Mouse (Mus musculus) forebrain, postnatal 0 days (tissue): Measurements from ENCODE around the gene Thrb. TPM values are rescaled to one million over a fixed set of nuclear protein-coding genes. Genes with fewer than 3 reads are reported as not detected.

Experiments used
- ATAC-seq: fragments of 200-750 bp; cut with Nextera tagmentation; 2 replicates; pipeline ENCODE4 v1.8.0; 2017; ENCODE audit warnings: mild to moderate bottlenecking, moderate library complexity
- DNase-seq: peaks from one replicate; pipeline ENCODE4 v3.0.0-alpha.2; 2015
- H3K27ac ChIP-seq: fragments of 300-500 bp; sonication (generic); 2 replicates; pipeline ENCODE4 v1.5.1; 2014; ENCODE audit warnings: low read depth, mild to moderate bottlenecking, antibody characterized with exemption, low read length, moderate library complexity, mixed read lengths
- H3K27me3 ChIP-seq: fragments of 300-500 bp; sonication (generic); 2 replicates; pipeline ENCODE4 v1.6.1; 2014; ENCODE audit warnings: mild to moderate bottlenecking, low read length, mixed read lengths; ENCODE audit not compliant: insufficient read depth
- H3K36me3 ChIP-seq: fragments of 300-500 bp; sonication (generic); 2 replicates; pipeline ENCODE4 v1.6.1; 2014; ENCODE audit warnings: mild to moderate bottlenecking, moderate library complexity; ENCODE audit not compliant: insufficient read depth
- H3K4me1 ChIP-seq: fragments of 300-500 bp; sonication (generic); 2 replicates; pipeline ENCODE4 v1.6.1; 2014; ENCODE audit warnings: antibody characterized with exemption; ENCODE audit not compliant: insufficient read depth
- H3K4me2 ChIP-seq: fragments of 300-500 bp; sonication (generic); 2 replicates; pipeline ENCODE4 v1.6.1; 2014; ENCODE audit warnings: low read depth, mild to moderate bottlenecking, moderate library complexity
- H3K4me3 ChIP-seq: fragments of 300-500 bp; sonication (generic); 2 replicates; pipeline ENCODE4 v1.5.1; 2014; ENCODE audit warnings: low read depth, low read length, mixed read lengths
- H3K9ac ChIP-seq: fragments of 300-500 bp; sonication (generic); 2 replicates; pipeline ENCODE4 v1.6.1; 2014; ENCODE audit warnings: mild to moderate bottlenecking
- H3K9me3 ChIP-seq: fragments of 300-500 bp; sonication (generic); 2 replicates; pipeline ENCODE4 v1.6.1; 2016; ENCODE audit warnings: low read length
- CTCF ChIP-seq: sonication (generic); IDR thresholded peaks from 2 replicates; pipeline ENCODE4 v1.5.1; 2016; ENCODE audit warnings: antibody characterized with exemption, control low read depth, low read depth
- WGBS: fragments of 180-500 bp; shearing (Covaris S2); extraction: QIAGEN DNeasy Blood & Tissue Kit; methylation state at CpG from one replicate; pipeline ENCODE4 v1.1.7; 2014; 5-methylcytosine and 5-hydroxymethylcytosine counted together
- polyA plus RNA-seq: library from polyadenylated mRNA; unstranded; fragments of >200 nt; fragmentation: Nextera tagmentation; extraction: Ambion mirVana; gene quantifications from 2 replicates; pipeline ENCODE4 v1.2.1, GENCODE M21; 2015
- total RNA-seq: library from RNA; depleted of rRNA; stranded (reverse); fragments of >200 nt; gene quantifications from 2 replicates; pipeline ENCODE4 v1.2.3, GENCODE M21; 2014

The Thrb gene
- total and polyA plus RNA-seq, 2 experiments from 2014 or later, result 3.3 to 6.2 TPM

DNA sequence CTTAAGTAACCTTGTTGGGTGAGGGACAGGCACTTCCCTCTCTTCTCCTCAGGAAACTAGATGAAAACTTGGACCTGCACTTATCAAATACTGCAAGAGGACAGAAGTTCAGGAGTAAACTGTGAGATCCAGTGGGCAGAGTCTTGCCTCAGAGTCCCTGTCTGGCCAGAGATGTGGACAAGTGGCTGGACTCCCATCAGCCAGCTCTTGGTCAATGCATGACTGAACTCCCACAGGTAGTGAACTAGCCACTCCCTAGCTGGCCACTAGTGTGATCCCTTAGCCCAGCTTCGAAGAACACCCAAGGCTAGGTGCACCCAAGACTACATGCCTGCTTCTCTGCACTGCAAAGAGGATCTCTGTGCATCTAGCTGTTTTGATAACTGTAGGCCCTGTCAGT is 234.7 kb downstream of the Thrb start:
- ATAC-seq (no peak), DNase-seq (no peak)
- Histone ChIP-seq H3K9me3 (no peaks in the 10 kb centered on the region), H3K36me3 (no peaks in the 10 kb centered on the region), H3K4me2 (no peak overlapping the region), H3K4me3 (no peak overlapping the region), H3K27me3 (no peaks in the 10 kb centered on the region), H3K9ac (no peak overlapping the region), H3K27ac (no peak overlapping the region), H3K4me1 (no peaks in the 10 kb centered on the region)
- no peak for TF ChIP-seq CTCF
- WGBS, result 86% methylated on average over 1 of the region's 1 CpGs

DNA sequence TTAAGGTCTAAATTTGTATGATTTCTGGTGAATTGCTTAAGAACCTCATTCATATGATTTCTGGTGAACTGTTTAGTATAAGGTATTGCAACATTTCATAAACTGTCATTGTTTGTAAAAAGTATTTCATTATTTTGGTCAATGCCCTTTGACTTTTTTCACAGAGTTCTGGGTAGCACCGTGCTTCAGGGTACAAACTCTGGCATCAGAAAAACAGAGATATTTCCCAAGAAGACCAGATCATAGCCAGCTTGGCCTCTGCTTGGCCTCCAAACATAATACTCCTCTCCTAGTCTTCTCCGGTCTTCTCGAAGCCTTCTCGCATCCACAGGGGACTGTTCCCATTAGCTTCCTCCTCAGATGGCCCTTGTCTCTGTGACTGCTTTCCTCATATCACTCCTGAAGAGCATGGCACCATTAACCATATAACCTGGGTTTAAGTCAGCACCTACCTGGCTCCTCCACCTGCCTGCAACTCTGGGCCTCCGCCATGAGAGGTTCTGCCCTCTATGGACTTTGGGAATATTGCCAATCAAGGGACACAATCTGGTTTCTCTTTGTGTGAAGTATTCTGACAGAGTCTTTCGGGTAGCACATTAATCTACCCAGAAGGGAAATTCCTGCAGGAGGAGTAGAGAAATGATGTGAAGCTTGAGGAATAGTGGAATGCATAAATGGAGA is 239.8 kb downstream of the Thrb start:
- ATAC-seq (no peak), DNase-seq (no peak)
- no peak overlapping the region for H3K27ac ChIP-seq
- H3K4me1 ChIP-seq, result no peaks in the 10 kb centered on the region
- H3K36me3 ChIP-seq, result no peaks in the 10 kb centered on the region
- no peak overlapping the region for H3K4me3 ChIP-seq
- no peak overlapping the region for H3K4me2 ChIP-seq
- no peak overlapping the region for H3K9ac ChIP-seq
- no peaks in the 10 kb centered on the region for H3K27me3 ChIP-seq
- H3K9me3 ChIP-seq, result no peaks in the 10 kb centered on the region
- 90% methylated on average over 6 of the region's 6 CpGs for WGBS
- TF ChIP-seq CTCF, result no peak

DNA sequence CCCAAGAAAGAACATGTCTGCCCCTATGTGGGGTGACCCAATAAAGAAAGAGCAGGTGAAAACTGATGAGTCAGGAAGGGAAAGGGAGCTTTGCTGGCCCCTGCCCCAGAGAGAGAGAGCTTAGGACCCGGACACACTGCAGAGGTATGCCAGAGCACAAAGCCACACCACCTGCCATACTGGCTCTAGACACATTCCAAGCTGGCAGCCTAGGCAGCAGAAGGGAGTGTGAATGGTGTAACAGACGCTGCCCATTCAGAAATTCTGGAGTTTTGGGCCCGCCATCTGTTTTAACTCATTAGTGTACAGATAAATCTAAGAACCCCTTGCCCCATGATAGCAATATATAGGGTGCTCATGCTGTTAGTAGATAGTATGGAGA is 240.3 kb downstream of the Thrb start:
- TF ChIP-seq CTCF, result no peak
- Histone ChIP-seq H3K27ac (no peak overlapping the region), H3K9ac (no peak overlapping the region), H3K4me3 (no peak overlapping the region), H3K4me1 (no peaks in the 10 kb centered on the region), H3K27me3 (no peaks in the 10 kb centered on the region), H3K36me3 (no peaks in the 10 kb centered on the region), H3K9me3 (no peaks in the 10 kb centered on the region), H3K4me2 (no peak overlapping the region)
- DNase-seq, result peak; percentile 73
- peak; percentile 91 for ATAC-seq
- 37% methylated on average over 3 of the region's 3 CpGs for WGBS

DNA sequence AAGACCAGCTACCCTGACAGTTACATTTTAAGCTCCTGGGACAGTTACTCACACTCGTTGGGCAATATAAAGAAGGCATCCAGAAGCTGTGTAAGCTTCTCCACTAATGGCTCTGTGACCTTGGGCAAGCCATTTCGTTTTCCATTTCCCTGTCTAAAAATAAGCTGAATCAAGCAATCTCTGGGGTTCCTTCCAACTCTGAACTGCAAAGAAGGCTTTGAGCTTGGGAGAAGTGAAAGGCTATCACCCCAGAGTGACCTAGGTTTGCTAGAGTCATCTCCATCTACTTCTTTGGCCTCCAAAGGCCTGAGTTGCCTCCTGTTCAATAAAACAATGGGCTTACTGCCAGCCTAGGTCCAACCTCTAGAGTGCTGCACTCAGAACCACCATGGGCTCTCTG is 242.4 kb downstream of the Thrb start:
- H3K9me3 ChIP-seq, result no peaks in the 10 kb centered on the region
- no peaks in the 10 kb centered on the region for H3K36me3 ChIP-seq
- WGBS, result 77% methylated on average over 2 of the region's 2 CpGs
- H3K4me3 ChIP-seq, result no peak overlapping the region
- TF ChIP-seq CTCF, result no peak
- no peak for ATAC-seq
- H3K4me2 ChIP-seq, result no peak overlapping the region
- no peak for DNase-seq
- no peak overlapping the region for H3K9ac ChIP-seq
- H3K27me3 ChIP-seq, result no peaks in the 10 kb centered on the region
- no peak overlapping the region for H3K27ac ChIP-seq
- no peaks in the 10 kb centered on the region for H3K4me1 ChIP-seq

DNA sequence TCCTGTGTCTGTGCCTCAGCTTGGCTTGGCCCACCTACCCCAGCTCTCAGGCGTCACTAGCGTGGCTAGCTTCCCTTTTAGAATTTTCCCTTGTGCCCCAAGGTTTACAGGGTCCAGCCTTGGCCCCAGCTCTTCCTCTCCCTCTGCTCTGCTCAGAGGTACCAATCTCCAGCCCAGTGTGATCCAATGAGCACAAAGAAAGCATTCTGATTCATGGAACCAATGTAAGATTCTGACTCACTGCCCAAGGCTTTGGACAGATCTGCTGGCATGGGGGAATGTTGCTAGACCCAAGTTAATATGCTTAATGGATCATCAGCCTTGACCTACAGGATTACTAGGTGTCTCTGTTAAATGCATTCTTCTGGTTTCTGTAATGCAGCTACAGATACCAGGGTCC is 243.1 kb downstream of the Thrb start:
- no peaks in the 10 kb centered on the region for H3K4me1 ChIP-seq
- H3K4me3 ChIP-seq, result no peak overlapping the region
- no peak overlapping the region for H3K4me2 ChIP-seq
- TF ChIP-seq CTCF, result no peak
- no peak for DNase-seq
- 85% methylated on average over 2 of the region's 2 CpGs for WGBS
- H3K27ac ChIP-seq, result no peak overlapping the region
- H3K36me3 ChIP-seq, result no peaks in the 10 kb centered on the region
- H3K27me3 ChIP-seq, result no peaks in the 10 kb centered on the region
- H3K9ac ChIP-seq, result no peak overlapping the region
- ATAC-seq, result no peak
- no peaks in the 10 kb centered on the region for H3K9me3 ChIP-seq

DNA sequence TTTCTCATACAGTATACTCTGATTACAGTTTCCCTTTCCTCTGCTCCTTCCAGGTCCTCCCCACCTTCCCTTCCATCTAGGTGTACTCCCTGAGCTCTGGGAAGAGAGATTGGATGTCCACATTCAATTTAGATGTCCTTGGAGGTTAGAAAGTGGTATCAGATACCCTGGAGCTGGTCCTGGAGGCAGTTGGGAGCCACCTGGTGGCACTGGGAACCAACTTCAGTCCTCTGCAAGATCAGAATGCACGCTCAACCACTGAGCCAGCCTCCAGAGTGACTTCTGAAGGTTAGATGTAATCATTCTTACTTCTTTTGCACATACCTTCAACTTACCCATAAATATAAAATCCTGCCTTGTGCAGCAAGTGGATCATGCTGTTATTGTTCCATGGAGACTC is 244.5 kb downstream of the Thrb start:
- no peak for ATAC-seq
- Histone ChIP-seq H3K9ac (no peak overlapping the region), H3K4me3 (no peak overlapping the region), H3K4me1 (no peaks in the 10 kb centered on the region), H3K4me2 (no peak overlapping the region), H3K27ac (no peak overlapping the region), H3K27me3 (no peaks in the 10 kb centered on the region), H3K36me3 (no peaks in the 10 kb centered on the region), H3K9me3 (no peaks in the 10 kb centered on the region)
- DNase-seq, result no peak
- WGBS, result 55% methylated on average over 1 of the region's 1 CpGs
- TF ChIP-seq CTCF, result peak; percentile 45

DNA sequence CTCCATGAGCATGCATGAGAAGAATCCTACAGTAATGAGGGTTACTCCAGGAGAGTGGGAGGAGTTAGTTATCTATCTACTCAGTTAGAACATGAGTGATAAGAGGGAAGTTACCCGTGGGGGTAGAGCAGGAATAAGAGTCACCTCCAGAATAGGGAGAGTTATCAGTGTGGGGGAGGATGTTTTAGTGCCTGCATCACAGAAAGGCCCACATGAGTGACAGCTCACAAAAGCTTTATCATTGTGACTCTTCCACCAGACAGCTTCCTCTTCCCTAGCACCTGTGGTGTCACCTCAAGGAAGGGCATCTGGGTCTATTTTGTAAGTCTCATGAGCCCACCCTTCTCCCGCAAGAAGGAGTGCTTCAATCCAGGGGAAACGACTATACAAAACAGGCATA is 245.6 kb downstream of the Thrb start:
- no peak for DNase-seq
- H3K9ac ChIP-seq, result no peak overlapping the region
- H3K9me3 ChIP-seq, result no peaks in the 10 kb centered on the region
- no peak for ATAC-seq
- no peaks in the 10 kb centered on the region for H3K27me3 ChIP-seq
- no peak overlapping the region for H3K4me2 ChIP-seq
- no peak overlapping the region for H3K4me3 ChIP-seq
- 75% methylated on average over 3 of the region's 3 CpGs for WGBS
- no peaks in the 10 kb centered on the region for H3K4me1 ChIP-seq
- no peak for TF ChIP-seq CTCF
- no peak overlapping the region for H3K27ac ChIP-seq
- no peaks in the 10 kb centered on the region for H3K36me3 ChIP-seq
